13 mouse cellular contexts compared by ENCODE assay signal in genomic region chr9:62377897-62378296, GRCm38 (mm10).
"Had no signal": no experiment of that assay in that cellular context is flagged by ENCODE, and none has a peak within 500 bp of the region (broad histone marks: within the 10 kb centered on the region; RNA-seq: fewer than 3 reads in every experiment).

No protein-coding gene starts in this region.

- DNase-seq: kidney, adult 18-20 months; kidney, adult 9 months; kidney, postnatal 14 days; kidney, postnatal 4 days; left cerebral cortex, postnatal 4 days; liver, postnatal 0 days; lung, embryonic 14.5 days; right cerebral cortex, adult 18-20 months; right cerebral cortex, postnatal 14 days; right cerebral cortex, postnatal 4 days; thymus, adult 2 months; thymus, postnatal 14 days; thymus, postnatal 4 days had no signal
